8 mouse cellular contexts compared by ENCODE assay signal in genomic region chr3:95282381-95282864, GRCm38 (mm10). TPM values are rescaled to one million over a fixed set of nuclear protein-coding genes. Genes with fewer than 3 reads are reported as not detected.
DNase-seq lines count a peak whose midpoint lies in the region.

No protein-coding gene starts in this region.

- DNase-seq in ovary, postnatal 10 days (ENCODE audit: low spot score) = peak; percentile 21
- DNase-seq in ovary, postnatal 36 days (ENCODE audit: low spot score) = no peak
- peak; percentile 31 to 61 for DNase-seq in cerebellum, postnatal 10 days
- peak; percentile 49 to 60 for DNase-seq in heart, adult 9 months (ENCODE audit: low spot score in 2 of 2)
- peak; percentile 27 to 44 for DNase-seq in kidney, postnatal 4 days
- peak; percentile 71 to 75 for DNase-seq in lung, postnatal 4 days
- DNase-seq in spleen, postnatal 10 days (ENCODE audit: low spot score in 2 of 2) = peak; percentile 64 to 73
- no peak for DNase-seq in gastrocnemius, adult 8-10 months (ENCODE audit: low spot score in 2 of 2)

RNA-seq across cellular contexts. Expression of gene Prune1, which starts 0.5 kb away (rescaled TPM):
- 10 to 100 TPM; 47.7 to 58.8 (median 53.5) TPM for total RNA-seq in gastrocnemius, adult 8-10 months (2022)

RNA-seq across cellular contexts. Expression of gene Mindy1, which starts 1.3 kb away (rescaled TPM):
- 10 to 100 TPM; 25.4 to 29.7 (median 27.8) TPM for total RNA-seq in gastrocnemius, adult 8-10 months (2022)

RNA-seq across cellular contexts. Expression of gene Anxa9, which starts 24.6 kb away (rescaled TPM):
- total RNA-seq in gastrocnemius, adult 8-10 months (2022) = not detected

RNA-seq across cellular contexts. Expression of gene Bnipl, which starts 31.4 kb away (rescaled TPM):
- not detected for total RNA-seq in gastrocnemius, adult 8-10 months (2022)

RNA-seq across cellular contexts. Expression of gene Cers2, which starts 32.2 kb away (rescaled TPM):
- 10 to 100 TPM; 13.1 to 16.7 (median 15.3) TPM for total RNA-seq in gastrocnemius, adult 8-10 months (2022)

Comparison
In these comparisons a context has a peak if more than half of its experiments do, and no peak if none do; other contexts are left out.
1. DNase-seq: peak in ovary, postnatal 10 days (single experiment), cerebellum, postnatal 10 days (2 of 2), heart, adult 9 months (2 of 2), kidney, postnatal 4 days (2 of 2), lung, postnatal 4 days (2 of 2) and spleen, postnatal 10 days (2 of 2); none in ovary, postnatal 36 days (single experiment) and gastrocnemius, adult 8-10 months (0 of 2).